Mouse (Mus musculus) forelimb bud, embryonic 11.5 days (tissue): ENCODE results near the gene Pcolce2.

Experiments
- DNase-seq: peaks from one replicate; pipeline ENCODE4 v3.0.0-alpha.2; 2012; ENCODE audit warnings: low read depth, low spot score

Gene Pcolce2

GRCm38 (mm10) chr9:95654356-95654755, 17.0 kb downstream of the Pcolce2 start:
- DNase-seq, result no peak

DNA sequence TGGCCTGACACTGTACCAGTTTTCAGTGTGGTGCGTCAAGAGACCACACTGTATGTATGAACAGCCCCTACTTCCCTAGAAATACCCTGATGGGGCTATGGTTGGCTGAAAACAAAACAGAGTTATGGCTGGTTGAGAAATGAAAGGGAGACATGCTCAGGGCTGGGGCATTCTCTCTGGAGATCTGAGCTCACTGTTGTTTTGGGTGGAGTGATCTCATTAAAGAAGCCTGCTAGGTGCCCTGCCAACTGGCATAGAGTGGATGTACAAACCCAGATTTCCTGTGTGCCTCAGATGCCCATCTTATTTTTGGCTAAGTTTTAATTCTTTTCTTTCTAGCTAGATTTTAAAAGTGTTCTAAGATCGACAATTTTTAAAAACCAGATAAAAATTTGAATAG, 20.5 kb downstream of the Pcolce2 start:
- no peak for DNase-seq

- DNase-seq, result no peak
These were observed 27.0 kb downstream of the Pcolce2 start for GRCm38 (mm10) chr9:95664290-95664989.

- no peak for DNase-seq
These were observed 28.4 kb downstream of the Pcolce2 start for GRCm38 (mm10) chr9:95665835-95666234.

GRCm38 (mm10) chr9:95667836-95668235, 30.4 kb downstream of the Pcolce2 start:
- DNase-seq, result no peak

GRCm38 (mm10) chr9:95668306-95668705, 30.9 kb downstream of the Pcolce2 start:
- no peak for DNase-seq

DNA sequence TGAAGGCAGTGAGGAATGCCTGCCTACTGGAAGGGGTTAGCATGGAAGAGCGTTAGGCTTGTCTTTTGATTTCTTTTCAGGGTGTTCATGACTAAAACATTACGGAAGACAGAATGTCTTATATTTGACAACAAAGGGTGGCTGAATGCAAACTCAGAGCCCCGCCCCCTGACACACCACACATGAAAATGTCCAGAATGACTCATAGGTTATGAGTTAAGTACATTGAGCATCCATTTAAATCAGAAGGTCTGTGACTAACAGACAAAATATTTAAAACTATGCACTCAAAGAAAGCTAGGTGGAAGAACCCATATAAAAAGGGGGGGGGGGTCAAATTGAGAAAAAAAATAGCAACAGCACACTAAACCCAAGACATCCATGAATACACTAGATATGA, 34.9 kb downstream of the Pcolce2 start:
- no peak for DNase-seq

GRCm38 (mm10) chr9:95672760-95673159, 35.4 kb downstream of the Pcolce2 start:
- no peak for DNase-seq

GRCm38 (mm10) chr9:95675064-95675699, 37.8 kb downstream of the Pcolce2 start:
- no peak for DNase-seq

GRCm38 (mm10) chr9:95676021-95676420, 38.6 kb downstream of the Pcolce2 start:
- DNase-seq, result no peak

DNA sequence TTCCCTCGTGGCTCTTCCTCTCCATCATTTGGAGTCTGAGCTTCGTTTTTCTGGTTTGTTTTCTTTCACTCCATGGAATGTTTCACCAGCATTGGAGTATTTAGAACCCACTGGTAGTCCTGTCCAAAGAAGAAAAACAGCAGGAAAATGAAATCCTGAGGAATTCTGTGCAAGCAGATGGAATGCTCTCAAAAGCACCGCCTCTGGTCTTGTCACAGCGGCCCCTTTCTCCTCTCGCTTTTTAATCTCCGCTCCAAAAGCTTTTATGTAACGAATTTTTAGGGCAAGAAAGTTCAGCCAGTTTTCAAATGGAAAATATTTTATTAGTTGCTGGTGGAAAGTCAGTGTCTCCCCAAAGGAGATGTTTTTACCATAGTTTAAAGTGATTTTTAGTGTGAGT, 42.6 kb downstream of the Pcolce2 start:
- DNase-seq, result no peak

- DNase-seq, result no peak
These were observed 43.3 kb downstream of the Pcolce2 start for GRCm38 (mm10) chr9:95680691-95681090.

GRCm38 (mm10) chr9:95685660-95686440, 48.4 kb downstream of the Pcolce2 start:
- no peak for DNase-seq

GRCm38 (mm10) chr9:95688064-95688463, 50.7 kb downstream of the Pcolce2 start:
- DNase-seq, result no peak

DNA sequence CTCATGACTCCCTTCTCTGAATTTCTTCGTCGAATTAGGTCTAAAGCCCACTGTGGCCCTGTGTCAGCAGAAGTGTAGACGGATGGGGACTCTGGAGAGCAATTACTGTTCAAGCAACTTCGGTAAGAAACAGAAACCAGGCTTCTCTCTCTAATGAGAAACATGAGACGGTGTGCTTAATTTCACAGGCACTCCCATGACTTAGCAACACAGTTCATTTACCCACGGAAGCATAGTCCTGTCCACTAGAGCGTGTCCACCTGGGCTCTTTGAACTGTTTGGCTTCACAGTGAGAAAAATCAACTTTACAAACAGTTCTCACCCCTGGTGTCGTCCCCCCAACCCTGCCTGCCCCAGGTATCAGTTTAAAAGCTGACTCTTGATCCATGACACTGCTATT, 55.4 kb downstream of the Pcolce2 start:
- DNase-seq, result peak; percentile 63

DNA sequence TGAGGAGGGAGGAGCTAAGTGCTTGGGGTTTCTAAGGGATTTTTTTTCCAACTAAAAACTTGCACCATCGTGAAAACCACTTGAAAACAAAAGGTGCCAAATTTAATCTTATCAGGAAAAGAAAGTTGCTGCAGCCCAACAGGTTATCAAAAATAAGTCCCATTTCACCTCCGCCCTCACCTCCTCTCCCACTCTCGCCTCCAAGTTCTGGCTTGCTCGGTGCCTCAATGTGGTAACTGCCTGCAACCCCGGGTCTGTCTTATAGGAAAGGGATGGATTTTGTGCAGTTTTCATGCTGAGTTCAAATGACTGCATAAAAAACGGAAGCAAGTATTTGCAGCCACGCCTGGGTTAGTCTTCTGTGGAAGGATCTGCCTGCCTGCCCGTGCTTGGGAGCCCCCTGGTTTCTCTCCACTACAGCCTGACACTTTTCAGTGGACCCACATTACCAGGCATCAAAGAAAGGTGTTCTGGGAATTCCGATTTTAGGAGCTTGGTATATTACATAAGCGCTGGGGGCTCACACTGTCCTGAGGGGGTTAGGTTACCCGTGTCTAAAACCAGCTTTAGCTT, 56.2 kb downstream of the Pcolce2 start:
- DNase-seq, result no peak

- no peak for DNase-seq
These were observed 57.1 kb downstream of the Pcolce2 start for GRCm38 (mm10) chr9:95694526-95694925.

DNA sequence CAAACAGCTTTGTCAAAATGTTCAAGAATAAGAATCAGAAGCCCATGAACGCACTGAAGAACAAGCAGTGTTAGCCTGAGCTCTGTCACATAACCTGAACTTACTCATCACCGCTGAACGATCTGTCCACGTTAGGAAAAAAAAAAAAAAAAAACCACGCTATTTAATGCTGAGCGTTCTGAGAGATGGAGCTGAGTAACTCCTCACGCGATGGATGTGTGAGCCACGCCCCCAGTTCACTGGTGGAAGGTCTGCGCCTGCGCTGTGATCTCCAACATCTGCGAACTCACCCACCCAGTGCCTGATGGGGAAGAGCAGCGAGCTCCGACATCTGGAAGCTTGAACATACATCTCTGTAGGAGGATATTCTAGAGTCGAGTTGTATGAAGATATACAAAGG, 57.6 kb downstream of the Pcolce2 start:
- no peak for DNase-seq

DNA sequence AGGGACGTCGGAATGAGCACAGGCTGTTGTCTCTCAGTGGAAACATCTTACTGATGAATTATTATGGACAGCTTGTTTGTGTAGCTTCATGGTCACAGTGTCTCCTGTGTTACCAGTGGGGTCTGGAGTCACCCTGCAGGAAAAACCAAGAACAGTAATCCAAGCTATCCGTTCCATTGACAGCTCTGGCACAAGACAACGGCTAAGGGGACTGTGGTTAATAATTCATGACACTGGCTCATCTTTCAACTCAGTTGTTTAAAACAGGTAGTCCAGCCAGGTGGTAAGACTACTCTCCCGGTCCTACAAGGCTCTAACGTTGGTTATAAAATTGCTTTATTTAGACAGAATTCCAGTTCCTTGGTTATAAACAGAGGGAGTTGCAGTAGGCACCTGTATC, 59.2 kb downstream of the Pcolce2 start:
- DNase-seq, result no peak

DNA sequence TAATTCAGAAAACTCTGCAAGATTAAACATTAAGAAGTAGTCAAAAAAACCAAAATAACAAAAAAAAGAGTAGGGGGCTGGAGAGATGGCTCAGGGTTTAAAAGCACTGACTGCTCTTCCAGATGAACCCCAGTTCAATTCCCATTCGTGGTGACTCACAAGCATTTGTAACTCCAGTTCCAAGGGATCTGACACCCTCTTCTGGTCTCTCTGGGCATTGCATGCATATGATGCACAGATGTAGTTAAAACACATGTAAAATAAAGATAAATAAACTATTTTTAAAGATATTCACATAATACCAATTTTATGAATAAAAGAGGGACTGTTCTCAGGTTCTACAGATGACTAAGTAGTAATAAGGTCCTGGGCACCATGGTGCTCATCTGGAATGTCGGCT, 60.4 kb downstream of the Pcolce2 start:
- no peak for DNase-seq

DNA sequence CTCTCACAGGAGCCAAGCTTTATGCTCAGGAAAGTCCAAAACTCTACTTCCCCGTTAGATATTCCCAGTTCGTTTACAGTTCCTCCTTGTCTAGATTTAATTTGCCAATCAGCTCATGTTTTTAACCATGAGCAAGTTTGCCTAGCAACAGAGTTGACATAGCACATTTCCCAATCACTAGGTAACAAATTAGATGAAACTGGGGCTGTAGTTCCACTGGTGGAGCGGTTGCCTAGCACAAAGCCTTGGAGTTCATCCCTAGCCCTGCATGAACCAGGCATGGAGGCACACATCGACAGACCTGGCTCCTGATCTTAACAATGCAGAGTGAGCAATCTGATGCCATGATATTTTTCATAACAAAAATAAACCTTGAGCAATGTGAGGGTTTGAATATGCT, 61.9 kb downstream of the Pcolce2 start:
- no peak for DNase-seq

DNA sequence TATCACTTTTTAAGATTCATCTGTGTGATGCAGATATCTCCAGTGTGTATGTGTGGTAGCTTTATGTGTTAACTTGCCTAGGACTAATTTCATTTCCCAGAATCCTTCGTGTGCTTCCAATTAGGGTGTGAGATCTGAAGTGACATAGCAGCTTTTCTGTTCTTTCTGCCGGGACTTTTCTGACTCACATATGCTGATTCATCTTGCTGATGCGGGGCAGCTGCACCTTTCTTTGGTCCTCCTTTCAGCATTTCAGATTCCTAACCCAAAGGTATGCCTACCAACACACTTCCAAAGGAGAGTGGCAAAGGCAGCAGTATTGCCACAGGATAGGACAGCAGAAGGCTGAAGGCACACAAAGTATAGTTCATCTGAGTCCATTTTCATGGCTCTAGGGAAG, 66.7 kb downstream of the Pcolce2 start:
- DNase-seq, result no peak
